Mouse (Mus musculus) cerebellum, adult 2 months (tissue): Measurements from ENCODE around the gene Plxna4.

Experiments used
- CTCF ChIP-seq: fragments of 200-500 bp; IDR thresholded peaks from 2 replicates; pipeline ENCODE4 v1.5.1; 2011; ENCODE audit warnings: low read depth, mild to moderate bottlenecking, control low read depth, low read length, moderate library complexity, borderline replicate concordance; ENCODE audit not compliant: insufficient read depth
- POLR2A ChIP-seq: fragments of 200-500 bp; IDR thresholded peaks from 2 replicates; pipeline ENCODE4 v1.6.1; 2011; ENCODE audit warnings: low read length, control low read depth, borderline replicate concordance; ENCODE audit not compliant: insufficient read depth

- no peak for TF ChIP-seq CTCF
- no peak for TF ChIP-seq POLR2A
These were observed 16.5 kb downstream of the Plxna4 start for GRCm38 (mm10) chr6:32571485-32571884.
